Mouse (Mus musculus) liver, embryonic 14.5 days (tissue): ENCODE measurements around the gene Mllt1.

ENCODE experiments used
- CTCF ChIP-seq: IDR thresholded peaks from 2 replicates; pipeline ENCODE4 v1.5.1; 2016; ENCODE audit warnings: antibody characterized with exemption, low read depth, control low read depth
- EP300 ChIP-seq: IDR thresholded peaks from 2 replicates; pipeline ENCODE4 v1.6.1; 2016; ENCODE audit warnings: antibody characterized with exemption, low read depth

DNA sequence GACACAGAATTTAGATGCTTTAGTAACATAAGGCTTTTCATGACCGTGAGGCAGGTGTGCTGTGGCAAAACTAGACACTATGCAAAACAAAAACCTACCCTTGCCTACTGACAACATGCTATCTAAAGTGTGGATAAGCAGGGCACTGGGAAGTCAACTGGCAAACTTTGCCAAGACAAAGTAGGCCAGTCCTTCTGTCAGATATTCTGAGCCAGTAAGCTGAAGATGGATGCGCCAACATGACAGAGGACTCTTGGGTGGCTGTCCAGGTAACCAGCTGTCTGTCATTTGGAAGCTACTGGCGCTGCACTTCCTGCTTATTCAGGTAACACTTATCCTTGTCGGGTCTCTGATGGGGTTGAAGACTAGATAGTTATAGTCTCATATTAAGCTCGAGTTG is 34.9 kb upstream of the Mllt1 start:
- TF ChIP-seq CTCF (no peak), EP300 (no peak)
